Mouse (Mus musculus) C2C12 (cell line): ENCODE measurements around the gene Sema4d. TPM values are rescaled to one million over a fixed set of nuclear protein-coding genes. Genes with fewer than 3 reads are reported as not detected.
A peak's percentile ranks its signal among the peaks of the same experiment; 100 is the strongest.

ENCODE experiments used
- H3K27me3 ChIP-seq: one replicate; pipeline ENCODE4 v1.6.1; 2011; ENCODE audit not compliant: control insufficient read depth, insufficient read depth, insufficient read length
- H3K36me3 ChIP-seq: one replicate; pipeline ENCODE4 v1.6.1; 2011; ENCODE audit not compliant: control insufficient read depth, insufficient read depth
- H3K4me3 ChIP-seq: one replicate; pipeline ENCODE4 v1.5.1; 2011; ENCODE audit warnings: mild to moderate bottlenecking, control low read depth; ENCODE audit not compliant: poor library complexity, insufficient read depth, severe bottlenecking
- H3K79me2 ChIP-seq: one replicate; pipeline ENCODE4 v1.6.1; 2011; ENCODE audit not compliant: control insufficient read depth, insufficient read depth
- H3K79me3 ChIP-seq: one replicate; pipeline ENCODE4 v1.6.1; 2011; ENCODE audit warnings: low read depth, control low read depth
- H3ac ChIP-seq: one replicate; pipeline ENCODE3; 2011; ENCODE audit warnings: low read depth; ENCODE audit not compliant: control insufficient read depth, insufficient read length
- CEBPB ChIP-seq: IDR thresholded peaks from one replicate; pipeline ENCODE4 v1.6.1; 2011; ENCODE audit warnings: low read depth, mild to moderate bottlenecking, control low read depth, moderate library complexity
- CTCF ChIP-seq: IDR thresholded peaks from one replicate; pipeline ENCODE4 v1.5.1; 2011; ENCODE audit not compliant: control insufficient read depth, insufficient read depth, insufficient read length
- FOSL1 ChIP-seq: IDR thresholded peaks from one replicate; pipeline ENCODE4 v1.8.0; 2011; ENCODE audit warnings: mild to moderate bottlenecking, low read length; ENCODE audit not compliant: poor library complexity, insufficient read depth, severe bottlenecking
- MAX ChIP-seq: IDR thresholded peaks from one replicate; pipeline ENCODE4 v1.6.1; 2011; ENCODE audit warnings: mild to moderate bottlenecking, control low read depth
- MYOD1 ChIP-seq: IDR thresholded peaks from one replicate; pipeline ENCODE4 v1.6.1; 2011; ENCODE audit warnings: low read depth; ENCODE audit not compliant: control insufficient read depth, insufficient read length
- MYOG ChIP-seq: IDR thresholded peaks from one replicate; pipeline ENCODE4 v1.6.1; 2011; ENCODE audit not compliant: control insufficient read depth, insufficient read length; ENCODE audit errors: extremely low read depth
- USF1 ChIP-seq: IDR thresholded peaks from one replicate; pipeline ENCODE4 v1.6.1; 2011; ENCODE audit warnings: low read depth, mild to moderate bottlenecking, control low read depth, moderate library complexity
- long read RNA-seq, 2 experiments: library from polyadenylated mRNA; unstranded; transcript quantifications; one replicate each; pipeline ENCODE4 v2.0.0; 2019 to 2020
- polyA plus RNA-seq: library from polyadenylated mRNA; unstranded; fragments of >200 nt; fragmentation: generic; extraction: Trizol; gene quantifications from one replicate; pipeline ENCODE4 v1.2.1, GENCODE M21; 2012; ENCODE audit warnings: missing spikeins

Sema4d gene
- 0.20 TPM for polyA plus RNA-seq
- long read RNA-seq, experiment 1 = 0 reads
- long read RNA-seq, experiment 2, full-length matches to known transcripts = 9 of 9 reads
- long read RNA-seq, experiment 2, partial matches to known transcripts = 0 of 9 reads
- long read RNA-seq, experiment 2, other reads (novel, unspliced or antisense) = 0 of 9 reads

- Histone ChIP-seq H3ac (no peak within 1 kb of the TSS), H3K4me3 (no peak within 1 kb of the TSS), H3K36me3 (no peaks in the 10 kb centered on the region), H3K27me3 (peaks cover 44% of the 10 kb centered on the region), H3K79me2 (no peaks in the 10 kb centered on the region), H3K79me3 (no peaks in the 10 kb centered on the region)
- TF ChIP-seq MYOD1 (no peak), USF1 (no peak), MYOG (no peak), CTCF (no peak), CEBPB (no peak), FOSL1 (no peak), MAX (no peak)
Measured at GRCm38 (mm10) chr13:51793425-51793891, at the start of gene Sema4d. Gene Sema4d (minus strand): TSS chr13:51793747.

GRCm38 (mm10) chr13:51843298-51843697 is 49.8 kb upstream of the Sema4d start:
- no peak overlapping the region for H3K4me3 ChIP-seq
- peaks cover 12% of the 10 kb centered on the region for H3K36me3 ChIP-seq
- no peak overlapping the region for H3ac ChIP-seq
- no peak for TF ChIP-seq MYOD1
- TF ChIP-seq MYOG = no peak
- no peak for TF ChIP-seq MAX
- no peak for TF ChIP-seq FOSL1
- no peak for TF ChIP-seq USF1
- no peak for TF ChIP-seq CEBPB
- TF ChIP-seq CTCF = no peak
- H3K79me3 ChIP-seq = peaks cover 18% of the 10 kb centered on the region
- peaks cover 27% of the 10 kb centered on the region for H3K79me2 ChIP-seq
- no peaks in the 10 kb centered on the region for H3K27me3 ChIP-seq

- TF ChIP-seq USF1 (no peak), MYOG (no peak), MYOD1 (no peak), CTCF (no peak), MAX (no peak)
- Histone ChIP-seq H3K36me3 (peaks cover 7% of the 10 kb centered on the region), H3K4me3 (no peak overlapping the region), H3K27me3 (no peaks in the 10 kb centered on the region), H3K79me2 (peaks cover 22% of the 10 kb centered on the region), H3ac (no peak overlapping the region), H3K79me3 (peaks cover 13% of the 10 kb centered on the region)
Measured at GRCm38 (mm10) chr13:51842773-51843172, 49.2 kb upstream of the Sema4d start.

- H3K4me3 ChIP-seq = no peak overlapping the region
- no peak overlapping the region for H3ac ChIP-seq
- peaks cover 7% of the 10 kb centered on the region for H3K79me3 ChIP-seq
- H3K27me3 ChIP-seq = no peaks in the 10 kb centered on the region
- peaks cover 16% of the 10 kb centered on the region for H3K79me2 ChIP-seq
- TF ChIP-seq MYOG = no peak
- TF ChIP-seq MYOD1 = peak; percentile 2
- H3K36me3 ChIP-seq = peaks cover under 1% of the 10 kb centered on the region
Measured at GRCm38 (mm10) chr13:51842191-51842590, 48.6 kb upstream of the Sema4d start.

DNA sequence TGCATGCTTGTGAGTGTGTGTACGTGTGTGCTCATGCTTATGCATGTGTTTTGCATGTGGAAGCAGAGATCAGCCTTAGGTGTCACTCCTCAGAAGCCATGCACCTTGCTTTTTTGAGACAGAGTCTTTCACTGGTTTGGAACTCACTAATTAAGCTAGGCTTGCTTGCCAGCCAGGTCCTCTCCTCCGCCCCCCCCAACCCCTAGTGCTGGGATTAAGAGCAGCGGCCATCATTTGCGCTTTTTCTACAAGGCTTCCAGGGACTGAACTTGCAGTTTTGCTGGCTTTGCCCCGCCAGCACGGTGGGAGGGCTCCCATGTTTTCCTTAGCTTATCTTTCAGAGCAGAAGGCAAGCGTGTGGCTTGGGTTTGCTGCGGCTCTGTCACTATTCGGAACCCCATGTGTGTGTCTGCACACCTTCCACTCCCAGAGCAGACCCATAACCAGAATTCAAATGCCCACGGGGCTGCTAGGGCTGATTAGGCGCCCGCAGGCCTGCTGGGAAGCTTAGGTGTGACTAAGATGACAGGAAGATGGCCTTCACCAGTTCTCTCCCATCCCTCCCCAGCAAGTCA is 48.1 kb upstream of the Sema4d start:
- Histone ChIP-seq H3K36me3 (no peaks in the 10 kb centered on the region), H3K27me3 (no peaks in the 10 kb centered on the region), H3ac (no peak overlapping the region), H3K4me3 (no peak overlapping the region), H3K79me2 (peaks cover 10% of the 10 kb centered on the region), H3K79me3 (peaks cover 1% of the 10 kb centered on the region)
- TF ChIP-seq MYOD1 = no peak
- no peak for TF ChIP-seq MYOG
- no peak for TF ChIP-seq FOSL1
- TF ChIP-seq USF1 = no peak
- no peak for TF ChIP-seq CTCF
- TF ChIP-seq MAX = no peak
- TF ChIP-seq CEBPB = no peak

DNA sequence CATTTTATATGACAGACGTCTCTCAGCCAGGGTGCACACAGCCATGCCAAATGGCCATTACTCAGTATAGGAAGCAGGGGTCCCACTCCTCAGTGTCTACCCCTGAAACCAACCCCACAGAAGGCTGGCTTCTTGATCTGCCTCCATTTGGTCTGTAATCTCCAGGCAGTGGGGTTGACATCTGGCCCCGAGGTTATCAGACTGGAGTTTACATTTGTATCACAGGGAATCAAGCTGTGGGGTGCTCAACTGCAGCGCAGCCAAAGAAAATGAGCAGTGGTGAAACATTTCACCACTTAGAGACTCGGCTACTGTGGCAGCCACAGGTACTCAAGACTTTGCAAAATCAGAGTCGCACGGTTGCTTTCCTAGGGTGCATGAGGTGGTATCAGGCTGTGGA is 47.2 kb upstream of the Sema4d start:
- Histone ChIP-seq H3ac (no peak overlapping the region), H3K4me3 (no peak overlapping the region), H3K27me3 (no peaks in the 10 kb centered on the region), H3K79me3 (no peaks in the 10 kb centered on the region), H3K36me3 (no peaks in the 10 kb centered on the region), H3K79me2 (peaks cover 1% of the 10 kb centered on the region)
- TF ChIP-seq MYOG = no peak
- no peak for TF ChIP-seq FOSL1
- no peak for TF ChIP-seq CTCF
- TF ChIP-seq MAX = no peak
- TF ChIP-seq CEBPB = no peak
- TF ChIP-seq USF1 = no peak
- no peak for TF ChIP-seq MYOD1
